Mouse (Mus musculus) v-Abl transformed pro-B cells (cell line): ENCODE measurements around the gene Map2k1.

Experiments used
- in situ Hi-C, 2 experiments: fragments of 400-800 bp; cut with MboI; formaldehyde crosslinking; loops; one replicate each; pipeline ENCODE4 v1.15.1; 2025; ENCODE audit not compliant: unreplicated experiment in 2 of 2

Map2k1 gene

GRCm38 (mm10) chr9:64216641-64217040 lies 36.8 kb downstream of the Map2k1 start:
- in situ Hi-C loops, result no loop called here

GRCm38 (mm10) chr9:64216090-64216489 lies 37.3 kb downstream of the Map2k1 start:
- in situ Hi-C loops, result no loop called here

- in situ Hi-C loops, result no loop called here
Observed at GRCm38 (mm10) chr9:64214452-64214851, 39.0 kb downstream of the Map2k1 start.

- in situ Hi-C loops, result no loop called here
Observed at GRCm38 (mm10) chr9:64207509-64208084, 45.8 kb downstream of the Map2k1 start.

GRCm38 (mm10) chr9:64202866-64203265 lies 50.6 kb downstream of the Map2k1 start:
- in situ Hi-C loops, result no loop called here

- in situ Hi-C loops, result no loop called here
Observed at GRCm38 (mm10) chr9:64202331-64202730, 51.1 kb downstream of the Map2k1 start.

GRCm38 (mm10) chr9:64199897-64200296 lies 53.5 kb downstream of the Map2k1 start:
- in situ Hi-C loops, result loop anchor here in 1 of 2 experiments (25.0 kb wide), 1 partner anchor 1137 kb away; the partner anchor contains the start of gene Pdcd7

- in situ Hi-C loops, result loop anchor here in 1 of 2 experiments (25.0 kb wide), 1 partner anchor 1138 kb away; the partner anchor contains the start of gene Pdcd7
Observed at GRCm38 (mm10) chr9:64198763-64199418, 54.5 kb downstream of the Map2k1 start.

GRCm38 (mm10) chr9:64198068-64198762 lies 55.2 kb downstream of the Map2k1 start:
- in situ Hi-C loops, result loop anchor here in 1 of 2 experiments (25.0 kb wide), 1 partner anchor 1139 kb away; the partner anchor contains the start of gene Pdcd7

- in situ Hi-C loops, result loop anchor here in 1 of 2 experiments (25.0 kb wide), 1 partner anchor 1140 kb away; the partner anchor contains the start of gene Pdcd7
Observed at GRCm38 (mm10) chr9:64197524-64197923, 55.9 kb downstream of the Map2k1 start.

- in situ Hi-C loops, result loop anchor here in 1 of 2 experiments (25.0 kb wide), 1 partner anchor 1142 kb away; the partner anchor contains the start of gene Pdcd7
Observed at GRCm38 (mm10) chr9:64195554-64195953, 57.9 kb downstream of the Map2k1 start.

- in situ Hi-C loops, result loop anchor here in 1 of 2 experiments (25.0 kb wide), 1 partner anchor 1143 kb away; the partner anchor contains the start of gene Pdcd7
Observed at GRCm38 (mm10) chr9:64193879-64194278, 59.6 kb downstream of the Map2k1 start.

GRCm38 (mm10) chr9:64184166-64184840 lies 69.1 kb downstream of the Map2k1 start:
- in situ Hi-C loops, result loop anchor here in 1 of 2 experiments (25.0 kb wide), 1 partner anchor 1153 kb away; the partner anchor contains the start of gene Pdcd7

- in situ Hi-C loops, result loop anchor here in 1 of 2 experiments (25.0 kb wide), 1 partner anchor 1154 kb away; the partner anchor contains the start of gene Pdcd7
Observed at GRCm38 (mm10) chr9:64183295-64183694, 70.1 kb downstream of the Map2k1 start.

GRCm38 (mm10) chr9:64178974-64179646 lies 74.3 kb downstream of the Map2k1 start, which contains the start of gene Snapc5:
Snapc5 (plus strand) TSS chr9:64179274.
- in situ Hi-C loops, result loop anchor here (10.0 to 25.0 kb wide), 2 partner anchors 1158 to 1166 kb away; partner anchors contain the start of gene Pdcd7 (in 2 of the 2)

GRCm38 (mm10) chr9:64178610-64178973 lies 74.8 kb downstream of the Map2k1 start:
- in situ Hi-C loops, result loop anchor here (10.0 to 25.0 kb wide), 2 partner anchors 1159 to 1166 kb away; partner anchors contain the start of gene Pdcd7 (in 2 of the 2)

- in situ Hi-C loops, result loop anchor here (10.0 to 25.0 kb wide), 2 partner anchors 1162 to 1169 kb away; partner anchors contain the start of gene Pdcd7 (in 2 of the 2)
Observed at GRCm38 (mm10) chr9:64175378-64175777, 78.1 kb downstream of the Map2k1 start.

- in situ Hi-C loops, result loop anchor here (5.0 to 25.0 kb wide), 3 partner anchors 83 to 1170 kb away; partner anchors contain the start of gene Pdcd7 (in 2 of the 2)
Observed at GRCm38 (mm10) chr9:64174766-64175165, 78.7 kb downstream of the Map2k1 start.

- in situ Hi-C loops, result loop anchor here in 1 of 2 experiments (5.0 to 10.0 kb wide), 2 partner anchors 83 to 1170 kb away; partner anchors contain the start of gene Pdcd7
Observed at GRCm38 (mm10) chr9:64174341-64174740, 79.1 kb downstream of the Map2k1 start.
